ENCODE assay signal across 8 mouse cellular contexts in the genomic region with DNA sequence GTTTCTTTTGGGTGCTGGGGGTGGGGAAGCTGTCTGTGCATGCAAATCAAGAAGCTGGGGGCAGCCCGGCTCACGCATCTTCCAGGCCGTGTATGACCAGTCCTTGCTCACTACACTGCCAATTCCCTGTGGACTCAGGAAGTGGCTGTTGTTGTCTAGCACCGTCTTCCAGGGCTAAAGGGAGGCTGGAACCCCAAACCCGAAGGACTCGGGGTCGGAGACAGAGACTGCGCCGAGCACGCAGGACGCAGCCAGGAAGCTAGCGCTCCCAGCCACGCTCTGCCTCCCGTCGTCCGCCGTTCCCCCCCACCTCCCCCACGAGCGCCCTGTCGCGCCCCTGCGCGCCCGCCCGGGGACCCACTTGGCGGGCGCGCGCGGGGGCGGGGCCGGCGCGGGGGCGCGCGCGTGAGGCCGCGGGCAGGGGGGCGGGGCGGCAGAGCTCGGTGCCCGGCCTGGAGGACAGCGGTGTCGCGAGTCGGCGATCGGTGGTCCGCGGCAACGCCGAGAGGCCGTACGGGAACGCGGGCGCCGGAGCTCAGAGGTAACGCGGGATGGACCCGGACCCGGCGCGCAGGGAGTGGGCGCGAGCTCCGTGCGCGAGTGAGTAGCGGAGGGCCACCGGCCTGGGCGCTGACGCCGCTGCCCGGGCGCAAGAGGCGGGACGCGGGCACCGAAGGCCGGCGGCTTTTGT. TPM values are rescaled to one million over a fixed set of nuclear protein-coding genes. Genes with fewer than 3 reads are reported as not detected.
DNase-seq lines count a peak whose midpoint lies in the region; ATAC-seq lines count a peak whose summit lies in the region.

TSS of gene Hp1bp3 (plus strand) at position 97 of the 691 bp plus-strand sequence.

- peak within 1 kb of the TSS; percentile 94 for H3K4me2 ChIP-seq in hindbrain, embryonic 13.5 days

- no peaks in the 10 kb centered on the region for H3K27me3 ChIP-seq in hindbrain, embryonic 13.5 days

- no peaks in the 10 kb centered on the region for H3K9me3 ChIP-seq in hindbrain, embryonic 13.5 days

- peak; percentile 83 for ATAC-seq in hindbrain, embryonic 13.5 days (ENCODE audit: low FRiP score)

- peak within 1 kb of the TSS; percentile 100 for H3K27ac ChIP-seq in hindbrain, embryonic 13.5 days

- peak within 1 kb of the TSS; percentile 100 for H3K4me3 ChIP-seq in hindbrain, embryonic 13.5 days

- H3K9ac ChIP-seq in hindbrain, embryonic 13.5 days, result peak within 1 kb of the TSS; percentile 99

- peak; percentile 75 for DNase-seq in R1 (ENCODE audit: low read depth, low spot score)
- DNase-seq in cerebellum, postnatal 25 days, result peak; percentile 89 to 90
- DNase-seq in frontal cortex, postnatal 25 days (ENCODE audit: low spot score in 2 of 2), result peak; percentile 50 to 59
- DNase-seq in layer of hippocampus, postnatal 14 days (ENCODE audit: low spot score in 2 of 2), result peak; percentile 75 to 76
- peak; percentile 87 for DNase-seq in lung, postnatal 10 days
- DNase-seq in ovary, postnatal 14 days (ENCODE audit: low spot score), result peak; percentile 74
- peak; percentile 88 for DNase-seq in thymus, postnatal 25 days

- H3K4me1 ChIP-seq in hindbrain, embryonic 13.5 days (replicated peaks), result peaks cover 42% of the 10 kb centered on the region

- under 1% methylated on average over 67 of the region's 84 CpGs for WGBS in hindbrain, embryonic 13.5 days

- H3K36me3 ChIP-seq in hindbrain, embryonic 13.5 days, result 0 out of 2 replicates have a peak, but pooled peaks cover 3% of the 10 kb centered on the region

RNA-seq across cellular contexts. Expression of gene Hp1bp3, which starts in this region (rescaled TPM):
- 220 and 233 TPM in 2 replicates for polyA plus RNA-seq in hindbrain, embryonic 13.5 days (2015; fragmentation: Nextera tagmentation; extraction: Ambion mirVana)
- 100 to 1,000 TPM; 144 to 149 TPM for total RNA-seq in layer of hippocampus, postnatal 14 days (2021)

Comparison
In these comparisons a context has a peak if more than half of its experiments do, and no peak if none do; other contexts are left out.
1. Peak in every context shown above with its lines: DNase-seq, ATAC-seq, H3K4me3 ChIP-seq and H3K27ac ChIP-seq.